Mouse (Mus musculus): ENCODE data around the gene Timm8a2. TPM values are rescaled to one million over a fixed set of nuclear protein-coding genes. Genes with fewer than 3 reads are reported as not detected.

Gene Timm8a2
- polyA plus RNA-seq, 1 experiment from 2014 or later, result not detected

DNA sequence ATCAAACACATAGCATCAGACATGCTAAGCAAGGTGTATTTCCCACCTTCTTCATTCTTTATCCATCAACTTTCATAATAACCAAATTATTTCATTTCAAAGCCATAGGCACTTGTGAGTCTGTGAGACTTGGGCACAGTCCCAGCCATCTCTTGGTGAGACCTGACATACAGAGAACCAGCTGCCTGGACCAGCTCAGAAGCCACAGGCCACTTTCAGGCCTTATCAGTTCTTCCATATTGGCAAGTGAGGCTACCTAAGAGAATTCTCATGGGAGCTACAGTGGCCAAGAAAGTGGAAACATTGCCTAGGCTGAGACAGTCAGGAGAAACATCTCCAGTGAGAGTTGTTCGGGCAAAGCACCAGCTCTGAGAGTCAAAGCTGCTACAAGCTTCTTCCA is 11.4 kb upstream of the Timm8a2 start:
- no peak overlapping the region for H3K27ac ChIP-seq
- H3K36me3 ChIP-seq (ENCODE audit: inconsistent target), result 0 out of 2 replicates have a peak, but pooled peaks cover 4% of the 10 kb centered on the region
- no peak overlapping the region for H3K4me3 ChIP-seq (ENCODE audit: inconsistent target)
- H3K79me2 ChIP-seq (ENCODE audit: inconsistent target), result no peaks in the 10 kb centered on the region
- WGBS (ENCODE audit: missing documents), result 100% methylated on average over 1 of the region's 1 CpGs

DNA sequence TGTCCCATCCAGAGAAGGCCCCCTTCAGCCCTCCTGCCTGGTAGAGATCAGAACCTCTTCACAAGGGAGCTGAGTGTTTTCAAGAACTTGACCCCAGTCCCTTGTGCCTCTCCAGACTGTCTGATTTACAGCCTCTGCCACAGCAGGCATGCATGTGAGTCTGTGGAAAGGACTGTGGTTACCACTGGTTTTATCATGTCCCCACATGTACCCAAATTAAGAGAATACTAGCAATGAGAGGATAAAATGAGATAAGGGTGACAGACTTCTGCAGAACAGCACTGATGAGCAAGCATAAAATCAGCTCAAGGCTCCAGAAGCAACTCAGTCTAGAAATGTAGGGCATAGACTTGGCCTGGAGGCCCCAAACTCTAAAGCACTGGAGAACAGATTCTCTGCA is 10.5 kb upstream of the Timm8a2 start:
- Histone ChIP-seq H3K4me3 (ENCODE audit: inconsistent target) (no peak overlapping the region), H3K36me3 (ENCODE audit: inconsistent target) (0 out of 2 replicates have a peak, but pooled peaks cover 4% of the 10 kb centered on the region), H3K27ac (no peak overlapping the region), H3K79me2 (ENCODE audit: inconsistent target) (no peaks in the 10 kb centered on the region)

DNA sequence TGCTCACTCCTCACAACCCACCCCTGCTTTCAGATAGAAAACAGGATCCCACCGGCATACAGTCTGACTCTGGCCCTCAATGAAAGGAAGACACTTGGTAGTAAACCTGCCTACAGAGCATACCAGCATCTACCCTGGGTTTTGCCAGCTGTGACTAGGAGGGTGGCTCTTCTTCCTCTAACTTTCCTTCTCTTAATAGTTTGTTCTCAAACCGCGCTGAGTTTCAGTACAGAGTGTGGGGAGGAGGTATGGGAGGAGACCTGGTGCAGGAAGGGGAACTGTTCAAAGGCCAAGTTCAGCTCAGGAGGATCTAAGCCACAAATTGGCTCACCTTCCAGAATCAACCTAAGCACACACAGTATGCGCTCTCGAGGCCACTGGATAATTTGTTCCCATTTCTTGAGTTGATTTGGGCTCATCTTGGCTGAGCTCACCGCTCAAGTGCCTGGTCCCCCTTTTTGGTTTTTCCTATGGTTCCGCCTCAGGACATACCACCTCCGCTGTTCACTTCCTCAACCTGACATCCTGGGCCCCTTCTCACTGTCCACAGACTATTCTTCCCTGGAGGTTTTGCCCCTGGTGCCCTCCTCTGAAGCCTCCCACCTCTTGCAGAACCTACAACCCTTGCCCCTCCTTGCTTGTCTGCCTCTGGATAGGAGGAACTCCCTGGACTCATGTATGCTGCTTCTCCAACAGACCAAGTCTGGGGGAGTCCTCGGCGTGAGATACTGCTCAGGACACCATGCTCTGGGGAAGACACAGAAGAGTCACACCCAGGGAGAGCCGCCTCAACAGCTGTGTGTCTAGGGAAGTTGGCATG is 5.3 kb upstream of the Timm8a2 start:
- no peak overlapping the region for H3K27ac ChIP-seq
- 27% methylated on average over 11 of the region's 11 CpGs for WGBS (ENCODE audit: missing documents)

DNA sequence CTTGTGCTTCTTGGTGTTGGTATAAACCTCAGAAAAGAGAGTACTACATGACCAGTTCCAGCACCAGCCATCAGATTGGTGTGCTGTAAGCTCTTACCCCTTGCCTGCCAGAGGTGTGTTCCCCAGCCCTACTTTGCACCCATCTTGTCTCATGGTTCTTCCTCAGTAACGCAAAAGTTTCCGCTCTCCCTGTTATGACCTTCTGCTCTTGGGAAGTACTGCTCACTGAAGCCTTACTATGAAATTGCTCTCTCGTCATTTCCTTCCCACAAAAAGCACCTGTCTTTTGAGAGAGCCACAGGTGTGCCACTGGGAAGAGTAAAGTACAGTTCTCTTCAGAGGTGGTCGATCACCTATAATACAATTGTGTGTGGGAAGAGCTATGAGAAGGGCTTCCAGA is 4.6 kb upstream of the Timm8a2 start:
- Histone ChIP-seq H3K36me3 (ENCODE audit: inconsistent target) (no peaks in the 10 kb centered on the region), H3K79me2 (ENCODE audit: inconsistent target) (no peaks in the 10 kb centered on the region), H3K27ac (no peak overlapping the region), H3K4me3 (ENCODE audit: inconsistent target) (no peak overlapping the region)
- WGBS (ENCODE audit: missing documents), result 98% methylated on average over 4 of the region's 4 CpGs

More for the DNA sequence above, 5.3 kb upstream of the Timm8a2 start:
- Histone ChIP-seq H3K36me3 (ENCODE audit: inconsistent target) (no peaks in the 10 kb centered on the region), H3K79me2 (ENCODE audit: inconsistent target) (no peaks in the 10 kb centered on the region), H3K4me3 (ENCODE audit: inconsistent target) (no peak overlapping the region)

DNA sequence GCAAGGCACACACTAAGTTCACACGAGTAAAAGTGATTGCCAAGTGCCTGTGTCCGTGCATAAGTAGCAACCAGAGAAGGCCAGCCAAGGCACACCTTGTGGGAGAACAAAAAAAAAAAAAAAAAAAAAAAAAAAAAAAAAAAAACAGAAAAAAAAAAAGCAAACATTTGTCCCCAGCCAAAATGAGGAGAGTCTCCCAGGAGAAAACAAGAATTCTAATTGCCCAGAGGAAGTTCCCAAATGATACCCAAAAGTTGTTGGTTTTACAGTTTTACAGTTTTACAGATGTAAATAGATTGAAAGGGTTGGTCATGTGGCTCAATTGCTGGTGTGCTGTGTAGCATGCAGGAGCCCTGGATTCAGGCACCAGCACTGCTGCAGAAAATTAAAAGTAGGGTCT is 2.4 kb upstream of the Timm8a2 start:
- H3K36me3 ChIP-seq (ENCODE audit: inconsistent target), result no peaks in the 10 kb centered on the region
- 88% methylated on average over 1 of the region's 2 CpGs for WGBS (ENCODE audit: missing documents)
- H3K79me2 ChIP-seq (ENCODE audit: inconsistent target), result no peaks in the 10 kb centered on the region
- no peak overlapping the region for H3K4me3 ChIP-seq (ENCODE audit: inconsistent target)
- H3K27ac ChIP-seq, result no peak overlapping the region

DNA sequence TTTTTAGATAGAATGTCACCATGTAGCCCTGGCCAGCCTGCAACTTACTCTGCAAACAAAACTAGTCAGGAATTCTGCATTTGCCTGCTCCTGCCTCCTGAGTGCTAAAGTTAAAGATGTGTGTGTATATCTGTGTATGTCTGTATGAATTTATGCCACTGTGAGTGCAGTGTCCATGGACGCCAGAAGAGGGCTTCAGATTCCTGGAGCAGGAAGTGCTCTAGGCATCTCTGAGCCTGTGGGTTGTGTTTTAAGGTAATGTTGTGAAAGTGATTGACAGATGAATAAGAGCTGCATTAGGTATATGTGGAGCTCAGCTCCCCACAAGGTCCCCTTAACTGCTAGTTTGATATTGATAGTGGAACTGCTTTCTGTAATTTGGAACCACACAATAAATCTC is 707 bp downstream of the Timm8a2 start:
- WGBS (ENCODE audit: missing documents), result 100% methylated on average over 1 of the region's 1 CpGs
- H3K27ac ChIP-seq, result no peak overlapping the region

DNA sequence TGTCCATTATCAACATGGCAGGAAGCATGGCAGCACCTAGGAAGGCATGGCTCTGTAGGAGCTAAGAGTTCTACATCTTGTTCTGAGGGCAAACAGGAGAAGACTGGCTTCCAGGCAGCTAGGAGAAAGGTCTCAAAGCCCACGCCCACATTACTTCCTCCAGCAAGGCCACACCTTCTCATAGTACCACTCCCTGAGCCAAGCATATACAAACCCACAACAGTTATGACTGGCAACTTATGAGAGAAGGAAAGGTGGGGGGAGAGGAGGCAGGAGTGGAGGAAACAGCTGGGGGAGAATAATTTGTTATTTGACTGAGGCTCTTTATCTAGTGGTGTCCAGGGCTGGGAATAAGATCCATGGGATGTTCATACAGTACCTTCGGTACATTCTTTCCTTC is 1.4 kb downstream of the Timm8a2 start:
- Histone ChIP-seq H3K79me2 (ENCODE audit: inconsistent target) (no peaks in the 10 kb centered on the region), H3K36me3 (ENCODE audit: inconsistent target) (no peaks in the 10 kb centered on the region)
- 37% methylated on average over 2 of the region's 2 CpGs for WGBS (ENCODE audit: missing documents)

More for the DNA sequence above, 707 bp downstream of the Timm8a2 start:
- H3K4me3 ChIP-seq (ENCODE audit: inconsistent target), result no peak overlapping the region
- H3K79me2 ChIP-seq (ENCODE audit: inconsistent target), result no peaks in the 10 kb centered on the region
- H3K36me3 ChIP-seq (ENCODE audit: inconsistent target), result no peaks in the 10 kb centered on the region

DNA sequence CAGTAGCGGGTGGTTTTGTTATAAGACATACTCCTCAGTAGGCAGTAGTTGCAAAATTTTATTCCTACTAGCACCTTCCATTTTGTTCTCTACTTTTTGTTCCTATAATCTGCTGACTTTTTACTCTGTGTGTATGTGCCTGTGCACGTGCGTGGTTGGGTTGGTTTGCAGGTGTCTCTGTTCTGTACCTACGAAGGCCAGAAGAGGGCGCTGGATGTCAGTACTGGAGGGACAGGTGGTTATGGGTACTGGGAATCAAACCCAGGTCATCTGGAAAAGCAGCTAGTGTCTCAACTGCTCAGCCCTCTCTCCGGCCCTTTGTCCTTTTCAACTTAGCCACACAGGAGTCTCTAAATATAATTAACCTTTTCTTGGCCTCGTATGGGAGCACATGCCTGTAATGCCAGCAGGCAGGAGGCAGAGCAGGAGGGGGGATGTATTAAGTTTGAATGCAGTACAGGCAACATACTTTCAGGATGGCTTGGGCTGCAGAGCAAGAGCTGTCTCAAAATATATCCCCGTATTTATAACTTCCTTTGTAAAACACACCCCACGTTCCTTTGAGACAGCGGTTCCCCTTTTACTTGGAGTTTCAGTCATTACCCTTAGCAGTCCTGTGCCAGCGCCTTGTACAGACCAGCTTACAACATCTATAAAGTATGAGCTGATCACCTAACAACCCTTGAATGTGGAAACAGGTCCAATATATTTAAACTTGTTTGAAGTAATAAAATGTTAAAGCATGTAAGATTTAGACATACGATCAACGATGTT is 4.6 kb downstream of the Timm8a2 start:
- H3K79me2 ChIP-seq (ENCODE audit: inconsistent target), result no peaks in the 10 kb centered on the region
- no peak overlapping the region for H3K4me3 ChIP-seq (ENCODE audit: inconsistent target)
- H3K27ac ChIP-seq, result no peak overlapping the region
- WGBS (ENCODE audit: missing documents), result 56% methylated on average over 13 of the region's 13 CpGs
- no peaks in the 10 kb centered on the region for H3K36me3 ChIP-seq (ENCODE audit: inconsistent target)

More for the DNA sequence above, 1.4 kb downstream of the Timm8a2 start:
- no peak overlapping the region for H3K27ac ChIP-seq
- no peak overlapping the region for H3K4me3 ChIP-seq (ENCODE audit: inconsistent target)

DNA sequence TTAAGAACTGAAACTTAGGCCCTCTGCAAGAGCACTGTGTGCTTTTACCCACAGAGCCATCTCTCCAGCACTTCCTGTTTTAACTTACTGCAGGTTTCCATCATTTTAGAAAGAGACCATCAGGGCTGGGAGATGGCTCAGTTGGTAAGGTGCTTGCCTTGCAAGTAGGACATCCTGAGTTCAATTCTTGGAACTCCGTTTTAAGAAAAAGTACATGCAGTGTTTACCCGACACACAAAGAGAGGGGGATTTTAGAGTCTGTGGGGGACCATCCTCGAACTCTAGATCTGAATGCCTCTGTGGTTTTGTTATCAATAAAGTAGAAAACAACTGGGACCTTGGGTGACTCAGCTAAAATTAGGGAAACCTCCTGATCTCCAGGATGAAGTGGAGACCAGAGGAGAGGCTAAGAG is 6.9 kb downstream of the Timm8a2 start:
- H3K4me3 ChIP-seq (ENCODE audit: inconsistent target), result no peak overlapping the region
- no peaks in the 10 kb centered on the region for H3K36me3 ChIP-seq (ENCODE audit: inconsistent target)
- no peak overlapping the region for H3K27ac ChIP-seq
- 75% methylated on average over 3 of the region's 3 CpGs for WGBS (ENCODE audit: missing documents)
- no peaks in the 10 kb centered on the region for H3K79me2 ChIP-seq (ENCODE audit: inconsistent target)

DNA sequence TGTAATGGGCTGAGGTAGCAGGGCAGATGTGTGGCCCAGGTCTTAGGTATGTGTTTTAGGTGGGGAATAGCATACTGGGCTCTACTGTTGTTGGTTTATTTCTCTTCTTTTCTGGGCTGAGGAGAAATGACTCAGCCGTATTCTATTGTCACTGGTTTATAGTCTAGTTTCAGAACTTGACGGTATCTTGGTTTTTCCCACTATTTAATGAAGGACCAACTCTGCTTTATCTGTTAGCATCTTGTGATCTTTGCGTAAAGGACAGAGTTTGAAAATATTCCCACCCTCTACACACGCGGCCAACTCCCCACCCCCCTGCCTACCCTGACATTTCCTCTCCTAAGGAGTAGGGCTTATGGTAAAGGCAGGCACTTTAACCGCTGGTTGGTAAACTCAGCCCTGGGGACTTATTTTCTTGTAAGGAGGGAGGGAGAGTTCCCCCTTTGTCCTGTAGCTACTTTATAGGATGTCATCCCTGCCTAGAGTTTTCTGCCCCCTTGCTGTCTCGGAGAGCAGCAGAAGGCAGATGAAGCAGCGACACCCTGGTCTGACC is 7.7 kb downstream of the Timm8a2 start:
- 45% methylated on average over 8 of the region's 8 CpGs for WGBS (ENCODE audit: missing documents)
- Histone ChIP-seq H3K27ac (no peak overlapping the region), H3K36me3 (ENCODE audit: inconsistent target) (no peaks in the 10 kb centered on the region), H3K79me2 (ENCODE audit: inconsistent target) (no peaks in the 10 kb centered on the region), H3K4me3 (ENCODE audit: inconsistent target) (no peak overlapping the region)

DNA sequence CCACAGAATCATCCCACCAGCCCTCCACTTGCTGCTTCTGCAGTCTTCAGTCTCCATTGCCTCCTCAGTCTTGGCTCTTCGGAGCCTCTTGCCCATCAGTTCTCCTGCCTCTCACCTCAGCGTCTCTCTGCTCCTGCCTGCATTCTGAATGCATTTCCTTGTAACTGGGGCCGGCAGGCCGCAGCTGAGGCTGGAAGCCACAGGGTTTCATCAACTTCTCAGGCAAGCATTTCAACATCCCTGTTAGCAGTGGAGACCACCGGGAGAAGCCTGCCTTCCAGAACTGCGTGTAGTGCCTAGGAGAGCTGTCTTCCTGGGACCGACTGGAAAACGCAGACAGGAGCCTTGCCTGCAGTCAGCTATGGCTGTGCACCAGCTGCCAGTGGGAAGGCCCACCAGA is 13.3 kb downstream of the Timm8a2 start:
- H3K79me2 ChIP-seq (ENCODE audit: inconsistent target), result no peaks in the 10 kb centered on the region
- WGBS (ENCODE audit: missing documents), result 66% methylated on average over 8 of the region's 8 CpGs
- H3K4me3 ChIP-seq (ENCODE audit: inconsistent target), result no peak overlapping the region
- H3K27ac ChIP-seq, result no peak overlapping the region
- no peaks in the 10 kb centered on the region for H3K36me3 ChIP-seq (ENCODE audit: inconsistent target)

DNA sequence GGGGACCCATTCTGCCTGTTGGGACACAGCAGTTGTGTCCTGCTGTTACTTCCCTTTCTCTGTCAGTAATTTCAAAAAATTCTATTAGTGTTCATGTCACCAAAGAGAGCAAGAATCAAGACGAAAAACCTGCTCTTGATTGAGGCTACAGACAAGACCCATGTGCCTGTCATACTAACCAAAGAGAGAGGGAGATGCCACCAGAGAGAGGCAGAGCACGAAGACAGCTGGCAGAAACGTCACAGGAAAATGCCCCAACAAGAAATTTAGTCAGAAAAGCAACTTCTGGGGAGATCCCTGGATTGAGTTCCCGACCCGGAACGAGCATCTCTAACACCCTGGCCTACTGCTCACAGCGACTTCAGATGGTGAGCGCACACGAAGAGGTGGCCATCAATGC is 14.3 kb downstream of the Timm8a2 start:
- Histone ChIP-seq H3K27ac (no peak overlapping the region), H3K4me3 (ENCODE audit: inconsistent target) (no peak overlapping the region), H3K79me2 (ENCODE audit: inconsistent target) (no peaks in the 10 kb centered on the region), H3K36me3 (ENCODE audit: inconsistent target) (no peaks in the 10 kb centered on the region)
- 85% methylated on average over 9 of the region's 9 CpGs for WGBS (ENCODE audit: missing documents)

DNA sequence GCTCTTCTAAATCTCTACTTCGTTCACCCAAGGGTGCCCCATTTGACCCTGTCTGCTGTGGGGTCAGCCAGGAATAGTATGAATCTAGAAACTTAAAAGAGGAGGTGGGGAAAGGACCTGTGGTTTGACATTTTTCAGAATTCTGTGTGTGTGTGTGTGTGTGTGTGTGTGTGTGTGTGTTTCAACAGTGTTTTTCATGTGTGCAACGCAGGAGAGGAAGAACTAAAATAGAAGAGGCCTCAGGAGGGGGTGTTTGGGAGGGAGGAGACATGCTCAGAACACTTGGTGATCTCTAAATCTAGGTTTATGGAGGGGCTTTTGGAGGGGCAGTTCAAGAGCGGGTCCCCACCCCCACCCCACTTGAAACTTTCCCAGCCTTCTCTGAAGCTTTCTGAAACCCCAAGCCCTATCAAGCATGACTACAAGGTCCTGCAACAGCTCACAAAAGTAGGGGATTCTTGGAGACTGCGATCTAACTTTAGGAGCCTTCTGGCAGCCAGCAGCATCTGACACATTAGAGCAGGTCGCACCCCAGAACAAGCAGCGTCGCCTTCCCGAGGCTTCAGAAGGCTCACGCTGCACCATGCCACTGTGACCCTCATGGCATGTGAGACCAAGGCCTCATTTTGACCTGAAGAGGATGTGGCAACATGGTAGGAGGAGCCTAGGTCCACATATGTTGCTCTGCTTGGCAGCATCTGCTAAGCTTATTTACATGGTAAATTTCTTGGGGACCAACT is 18.6 kb downstream of the Timm8a2 start:
- 69% methylated on average over 9 of the region's 9 CpGs for WGBS (ENCODE audit: missing documents)
- H3K27ac ChIP-seq, result no peak overlapping the region
- no peaks in the 10 kb centered on the region for H3K36me3 ChIP-seq (ENCODE audit: inconsistent target)
- H3K79me2 ChIP-seq (ENCODE audit: inconsistent target), result no peaks in the 10 kb centered on the region
- H3K4me3 ChIP-seq (ENCODE audit: inconsistent target), result no peak overlapping the region

DNA sequence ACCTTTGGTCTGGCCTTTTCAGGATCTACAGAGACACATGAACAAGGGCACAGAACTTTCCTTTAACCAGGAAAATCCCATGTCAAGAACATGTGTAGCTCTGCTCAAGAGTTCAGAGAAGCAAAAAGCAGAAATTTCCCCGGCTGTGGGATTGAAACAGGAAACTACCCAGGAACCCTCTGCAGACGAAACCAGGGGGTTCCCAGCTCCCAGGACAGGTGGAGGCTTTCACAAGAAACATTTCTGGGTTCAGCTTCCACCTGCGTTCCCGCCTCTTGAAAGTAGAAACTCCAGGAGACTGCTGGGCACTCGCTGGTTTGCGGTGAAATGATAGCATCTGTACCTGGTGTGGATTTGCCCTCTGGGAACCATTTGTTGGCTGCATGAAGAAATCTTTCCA is 22.4 kb downstream of the Timm8a2 start:
- Histone ChIP-seq H3K79me2 (ENCODE audit: inconsistent target) (no peaks in the 10 kb centered on the region), H3K4me3 (ENCODE audit: inconsistent target) (no peak overlapping the region), H3K27ac (no peak overlapping the region), H3K36me3 (ENCODE audit: inconsistent target) (no peaks in the 10 kb centered on the region)
- 36% methylated on average over 6 of the region's 6 CpGs for WGBS (ENCODE audit: missing documents)

Data from macrophage (primary cell).